Mouse (Mus musculus) liver, adult 2 months (tissue): ENCODE data around the gene Rhbdd3. TPM values are rescaled to one million over a fixed set of nuclear protein-coding genes. Genes with fewer than 3 reads are reported as not detected.

Source experiments
- DNase-seq: peaks from one replicate; pipeline ENCODE4 v3.0.0-alpha.2; 2011; ENCODE audit warnings: low read depth, low spot score; ENCODE audit errors: extremely low read depth
- H3K27ac ChIP-seq: fragments of 200-500 bp; replicated peaks from 2 replicates; pipeline ENCODE4 v1.5.1; 2012; ENCODE audit warnings: low read depth, mild to moderate bottlenecking, control low read depth, inconsistent platforms, low read length; ENCODE audit not compliant: insufficient read depth
- H3K27me3 ChIP-seq: fragments of 200-500 bp; 2 replicates; pipeline ENCODE4 v1.6.1; 2012; ENCODE audit warnings: mild to moderate bottlenecking, moderate library complexity, low read length, inconsistent platforms; ENCODE audit not compliant: control insufficient read depth, insufficient read depth
- H3K36me3 ChIP-seq: fragments of 200-500 bp; 2 replicates; pipeline ENCODE4 v1.6.1; 2012; ENCODE audit warnings: low read length, inconsistent platforms; ENCODE audit not compliant: control insufficient read depth, insufficient read depth
- H3K4me1 ChIP-seq: fragments of 200-500 bp; 2 replicates; pipeline ENCODE4 v1.6.1; 2011; ENCODE audit warnings: low read length; ENCODE audit not compliant: control insufficient read depth, insufficient read depth
- H3K4me3 ChIP-seq: fragments of 200-500 bp; 2 replicates; pipeline ENCODE4 v1.5.1; 2011; ENCODE audit warnings: low read depth, mild to moderate bottlenecking, control low read depth, low read length, moderate library complexity; ENCODE audit not compliant: insufficient read depth
- H3K79me2 ChIP-seq: fragments of 200-500 bp; 2 replicates; pipeline ENCODE4 v1.6.1; 2012; ENCODE audit warnings: inconsistent platforms, mild to moderate bottlenecking, low read length, moderate library complexity; ENCODE audit not compliant: control insufficient read depth, insufficient read depth
- H3K9ac ChIP-seq: fragments of 200-500 bp; 2 replicates; pipeline ENCODE4 v1.6.1; 2012; ENCODE audit warnings: low read depth, mild to moderate bottlenecking, control low read depth, inconsistent platforms, low read length
- CTCF ChIP-seq: fragments of 200-500 bp; IDR thresholded peaks from 2 replicates; pipeline ENCODE4 v1.5.1; 2011; ENCODE audit warnings: low read depth, low read length, control low read depth
- POLR2A ChIP-seq: fragments of 200-500 bp; IDR thresholded peaks from 2 replicates; pipeline ENCODE4 v1.6.1; 2011; ENCODE audit warnings: low read length, control low read depth; ENCODE audit not compliant: insufficient read depth; ENCODE audit errors: extremely low read depth
- WGBS: fragments of 180-500 bp; shearing (Covaris S2); methylation state at CpG from one replicate; pipeline ENCODE4 v1.1.7; 2018; 5-methylcytosine and 5-hydroxymethylcytosine counted together
- polyA plus RNA-seq: library from polyadenylated mRNA; depleted of rRNA; stranded (reverse); fragments of >200 nt; gene quantifications from 2 replicates; pipeline ENCODE4 v1.2.3, GENCODE M21; 2012
- total RNA-seq: library from RNA; depleted of rRNA; stranded (reverse); fragments of >200 nt; gene quantifications from 2 replicates; pipeline ENCODE4 v1.2.3, GENCODE M21; 2014

Rhbdd3 gene
- total and polyA plus RNA-seq, 2 experiments, result 8.6 to 30.8 TPM

GRCm38 (mm10) chr11:5062860-5063505, 35.7 kb upstream of the Rhbdd3 start:
- Histone ChIP-seq H3K4me1 (peaks cover 22% of the 10 kb centered on the region), H3K79me2 (peaks cover 8% of the 10 kb centered on the region; the same call in 1 of the 2 replicates), H3K4me3 (no peak overlapping the region), H3K9ac (no peak overlapping the region; the same call in 1 of the 2 replicates), H3K27me3 (0 out of 2 replicates have a peak, but pooled peaks cover 4% of the 10 kb centered on the region), H3K27ac (no peak overlapping the region), H3K36me3 (no peaks in the 10 kb centered on the region)
- TF ChIP-seq CTCF (no peak), POLR2A (no peak)
- 79% methylated on average over 13 of the region's 13 CpGs for WGBS
- no peak for DNase-seq

GRCm38 (mm10) chr11:5063561-5064281, 35.0 kb upstream of the Rhbdd3 start:
- DNase-seq, result no peak
- Histone ChIP-seq H3K79me2 (peaks cover 8% of the 10 kb centered on the region; the same call in 1 of the 2 replicates), H3K27ac (no peak overlapping the region), H3K36me3 (no peaks in the 10 kb centered on the region), H3K27me3 (no peaks in the 10 kb centered on the region), H3K9ac (peak overlapping the region; percentile 83), H3K4me1 (peaks cover 22% of the 10 kb centered on the region), H3K4me3 (peak overlapping the region; percentile 88; the same call in 1 of the 2 replicates)
- TF ChIP-seq POLR2A, result no peak
- TF ChIP-seq CTCF, result no peak
- 69% methylated on average over 30 of the region's 31 CpGs for WGBS

GRCm38 (mm10) chr11:5064282-5065055, 34.3 kb upstream of the Rhbdd3 start:
- Histone ChIP-seq H3K36me3 (peaks cover 6% of the 10 kb centered on the region), H3K4me1 (peaks cover 24% of the 10 kb centered on the region), H3K9ac (peak overlapping the region; percentile 83), H3K4me3 (peak overlapping the region; percentile 88), H3K27me3 (no peaks in the 10 kb centered on the region), H3K27ac (peak overlapping the region; percentile 46), H3K79me2 (peaks cover 8% of the 10 kb centered on the region; the same call in 1 of the 2 replicates)
- WGBS, result 12% methylated on average over 38 of the region's 38 CpGs
- TF ChIP-seq POLR2A (no peak), CTCF (no peak)
- peak; percentile 47 for DNase-seq

- peaks cover 8% of the 10 kb centered on the region; the same call in 1 of the 2 replicates for H3K79me2 ChIP-seq
- H3K9ac ChIP-seq, result peak within 1 kb of the TSS; percentile 83
- peak within 1 kb of the TSS; percentile 88 for H3K4me3 ChIP-seq
- WGBS, result under 1% methylated on average over 50 of the region's 50 CpGs
- TF ChIP-seq POLR2A (0 out of 2 replicates have a peak, but pooled peaks have one; percentile 30), CTCF (peak; percentile 72)
- H3K27me3 ChIP-seq, result no peaks in the 10 kb centered on the region
- peaks cover 24% of the 10 kb centered on the region for H3K4me1 ChIP-seq
- H3K36me3 ChIP-seq, result peaks cover 7% of the 10 kb centered on the region
- peak within 1 kb of the TSS; percentile 55 for H3K27ac ChIP-seq
- DNase-seq, result peak; percentile 63
Measured at GRCm38 (mm10) chr11:5065056-5065821, 33.5 kb upstream of the Rhbdd3 start, which contains the start of gene Gas2l1. TSS of gene Gas2l1 (minus strand) at chr11:5065327.

GRCm38 (mm10) chr11:5067063-5067462, 31.7 kb upstream of the Rhbdd3 start:
- Histone ChIP-seq H3K4me1 (peaks cover 24% of the 10 kb centered on the region), H3K27me3 (no peaks in the 10 kb centered on the region), H3K79me2 (peaks cover 8% of the 10 kb centered on the region; the same call in 1 of the 2 replicates), H3K4me3 (no peak overlapping the region), H3K9ac (no peak overlapping the region), H3K36me3 (peaks cover 22% of the 10 kb centered on the region), H3K27ac (no peak overlapping the region)
- no peak for TF ChIP-seq CTCF
- no peak for TF ChIP-seq POLR2A
- no peak for DNase-seq
